Mouse (Mus musculus) forebrain, embryonic 13.5 days (tissue): ENCODE measurements around the gene Aadacl2. TPM values are rescaled to one million over a fixed set of nuclear protein-coding genes. Genes with fewer than 3 reads are reported as not detected.

ENCODE experiments used
- ATAC-seq: fragments of 200-750 bp; cut with Nextera tagmentation; 2 replicates; pipeline ENCODE4 v1.8.0; 2017
- H3K27ac ChIP-seq: fragments of 300-500 bp; sonication (generic); 2 replicates; pipeline ENCODE4 v1.5.1; 2015; ENCODE audit warnings: inconsistent platforms, mild to moderate bottlenecking, moderate library complexity
- H3K27me3 ChIP-seq: fragments of 300-500 bp; sonication (generic); 2 replicates; pipeline ENCODE4 v1.6.1; 2015; ENCODE audit warnings: mild to moderate bottlenecking, inconsistent platforms
- H3K36me3 ChIP-seq: fragments of 300-500 bp; sonication (generic); 2 replicates; pipeline ENCODE4 v1.6.1; 2015; ENCODE audit warnings: mild to moderate bottlenecking, inconsistent platforms; ENCODE audit not compliant: poor library complexity, severe bottlenecking
- H3K4me1 ChIP-seq: fragments of 300-500 bp; sonication (generic); 2 replicates; pipeline ENCODE4 v1.6.1; 2015; ENCODE audit warnings: inconsistent platforms
- H3K4me2 ChIP-seq: fragments of 300-500 bp; sonication (generic); 2 replicates; pipeline ENCODE4 v1.6.1; 2015; ENCODE audit warnings: inconsistent platforms, mild to moderate bottlenecking, moderate library complexity
- H3K4me3 ChIP-seq: fragments of 300-500 bp; sonication (generic); 2 replicates; pipeline ENCODE4 v1.5.1; 2015; ENCODE audit warnings: mild to moderate bottlenecking, inconsistent platforms
- H3K9ac ChIP-seq: fragments of 300-500 bp; sonication (generic); 2 replicates; pipeline ENCODE4 v1.6.1; 2015; ENCODE audit warnings: mild to moderate bottlenecking, inconsistent platforms
- H3K9me3 ChIP-seq: fragments of 300-500 bp; sonication (generic); replicated peaks from 2 replicates; pipeline ENCODE4 v1.6.1; 2016; ENCODE audit warnings: inconsistent platforms
- WGBS: fragments of 180-500 bp; shearing (Covaris S2); methylation state at CpG from one replicate; pipeline ENCODE4 v1.1.7; 2015; 5-methylcytosine and 5-hydroxymethylcytosine counted together
- polyA plus RNA-seq: library from polyadenylated mRNA; unstranded; fragments of >200 nt; fragmentation: Nextera tagmentation; extraction: Ambion mirVana; gene quantifications from 2 replicates; pipeline ENCODE4 v1.2.1, GENCODE M21; 2015

The Aadacl2 gene
- polyA plus RNA-seq = not detected in 2 replicates

GRCm38 (mm10) chr3:60006443-60006842 lies at the start of gene Aadacl2:
Gene Aadacl2 (plus strand): TSS chr3:60006743.
- WGBS = 83% methylated on average over 1 of the region's 1 CpGs
- H3K4me1 ChIP-seq = no peaks in the 10 kb centered on the region

GRCm38 (mm10) chr3:59970891-59971290 lies 35.7 kb upstream of the Aadacl2 start:
- WGBS = 77% methylated on average over 5 of the region's 5 CpGs
- no peaks in the 10 kb centered on the region for H3K9me3 ChIP-seq
- H3K9ac ChIP-seq = no peak overlapping the region
- ATAC-seq = no peak
- no peak overlapping the region for H3K27ac ChIP-seq
- H3K4me1 ChIP-seq = no peaks in the 10 kb centered on the region
- no peak overlapping the region for H3K4me2 ChIP-seq
- no peak overlapping the region for H3K4me3 ChIP-seq
- H3K27me3 ChIP-seq = no peaks in the 10 kb centered on the region
- no peaks in the 10 kb centered on the region for H3K36me3 ChIP-seq

More at GRCm38 (mm10) chr3:60006443-60006842, at the start of gene Aadacl2:
- H3K36me3 ChIP-seq = no peaks in the 10 kb centered on the region
- no peaks in the 10 kb centered on the region for H3K9me3 ChIP-seq
- no peak within 1 kb of the TSS for H3K4me3 ChIP-seq
- no peaks in the 10 kb centered on the region for H3K27me3 ChIP-seq
- H3K27ac ChIP-seq = no peak within 1 kb of the TSS
- no peak for ATAC-seq
- H3K9ac ChIP-seq = no peak within 1 kb of the TSS
- no peak within 1 kb of the TSS for H3K4me2 ChIP-seq

- H3K9me3 ChIP-seq = no peaks in the 10 kb centered on the region
- H3K27me3 ChIP-seq = no peaks in the 10 kb centered on the region
- H3K4me3 ChIP-seq = no peak overlapping the region
- no peak for ATAC-seq
- H3K27ac ChIP-seq = no peak overlapping the region
- no peak overlapping the region for H3K4me2 ChIP-seq
- H3K9ac ChIP-seq = no peak overlapping the region
- H3K4me1 ChIP-seq = no peaks in the 10 kb centered on the region
- no peaks in the 10 kb centered on the region for H3K36me3 ChIP-seq
Measured at GRCm38 (mm10) chr3:59974591-59974990, 32.0 kb upstream of the Aadacl2 start.

GRCm38 (mm10) chr3:60003622-60004021 lies 2.9 kb upstream of the Aadacl2 start:
- no peak for ATAC-seq
- no peak overlapping the region for H3K4me3 ChIP-seq
- H3K27ac ChIP-seq = no peak overlapping the region
- no peaks in the 10 kb centered on the region for H3K9me3 ChIP-seq
- no peaks in the 10 kb centered on the region for H3K36me3 ChIP-seq
- H3K4me1 ChIP-seq = no peaks in the 10 kb centered on the region
- H3K27me3 ChIP-seq = no peaks in the 10 kb centered on the region
- H3K4me2 ChIP-seq = no peak overlapping the region
- no peak overlapping the region for H3K9ac ChIP-seq

GRCm38 (mm10) chr3:60025417-60025816 lies 18.9 kb downstream of the Aadacl2 start, which contains the start of gene Aadac:
Gene Aadac (plus strand): TSS chr3:60025717.
- 72% methylated on average over 1 of the region's 1 CpGs for WGBS
- no peak within 1 kb of the TSS for H3K27ac ChIP-seq

GRCm38 (mm10) chr3:60031511-60031910 lies 25.0 kb downstream of the Aadacl2 start:
- WGBS = 94% methylated on average over 4 of the region's 4 CpGs
- H3K4me3 ChIP-seq = no peak overlapping the region
- H3K27ac ChIP-seq = no peak overlapping the region
- no peaks in the 10 kb centered on the region for H3K9me3 ChIP-seq
- H3K36me3 ChIP-seq = no peaks in the 10 kb centered on the region
- no peak for ATAC-seq
- H3K9ac ChIP-seq = no peak overlapping the region
- H3K27me3 ChIP-seq = no peaks in the 10 kb centered on the region
- H3K4me1 ChIP-seq = no peaks in the 10 kb centered on the region
- no peak overlapping the region for H3K4me2 ChIP-seq

More at GRCm38 (mm10) chr3:60025417-60025816, 18.9 kb downstream of the Aadacl2 start, which contains the start of gene Aadac:
- no peaks in the 10 kb centered on the region for H3K4me1 ChIP-seq
- no peaks in the 10 kb centered on the region for H3K36me3 ChIP-seq
- no peak within 1 kb of the TSS for H3K4me2 ChIP-seq
- no peaks in the 10 kb centered on the region for H3K9me3 ChIP-seq
- no peak for ATAC-seq
- no peak within 1 kb of the TSS for H3K4me3 ChIP-seq
- no peaks in the 10 kb centered on the region for H3K27me3 ChIP-seq
- H3K9ac ChIP-seq = no peak within 1 kb of the TSS

- H3K9ac ChIP-seq = no peak overlapping the region
- H3K4me1 ChIP-seq = no peaks in the 10 kb centered on the region
- H3K27me3 ChIP-seq = no peaks in the 10 kb centered on the region
- no peak overlapping the region for H3K4me2 ChIP-seq
- no peak for ATAC-seq
- H3K27ac ChIP-seq = no peak overlapping the region
- 83% methylated on average over 3 of the region's 3 CpGs for WGBS
- no peaks in the 10 kb centered on the region for H3K36me3 ChIP-seq
- H3K4me3 ChIP-seq = no peak overlapping the region
- H3K9me3 ChIP-seq = no peaks in the 10 kb centered on the region
Measured at GRCm38 (mm10) chr3:60046221-60046913, 39.8 kb downstream of the Aadacl2 start.

GRCm38 (mm10) chr3:60053231-60053927 lies 46.8 kb downstream of the Aadacl2 start:
- Histone ChIP-seq H3K4me2 (no peak overlapping the region), H3K4me3 (no peak overlapping the region), H3K27ac (no peak overlapping the region), H3K27me3 (no peaks in the 10 kb centered on the region), H3K4me1 (no peaks in the 10 kb centered on the region), H3K36me3 (no peaks in the 10 kb centered on the region), H3K9me3 (no peaks in the 10 kb centered on the region), H3K9ac (no peak overlapping the region)
- 85% methylated on average over 3 of the region's 3 CpGs for WGBS
- no peak for ATAC-seq

GRCm38 (mm10) chr3:60053931-60054330 lies 47.4 kb downstream of the Aadacl2 start:
- H3K4me1 ChIP-seq = no peaks in the 10 kb centered on the region
- H3K9me3 ChIP-seq = no peaks in the 10 kb centered on the region
- 95% methylated on average over 2 of the region's 2 CpGs for WGBS
- H3K4me3 ChIP-seq = no peak overlapping the region
- H3K36me3 ChIP-seq = no peaks in the 10 kb centered on the region
- no peak overlapping the region for H3K4me2 ChIP-seq
- no peak overlapping the region for H3K9ac ChIP-seq
- no peak for ATAC-seq
- no peaks in the 10 kb centered on the region for H3K27me3 ChIP-seq
- no peak overlapping the region for H3K27ac ChIP-seq

- H3K36me3 ChIP-seq = no peaks in the 10 kb centered on the region
- 0 out of 2 replicates have a peak, but pooled peaks have one; percentile 65 for ATAC-seq
- H3K4me2 ChIP-seq = no peak overlapping the region
- H3K9ac ChIP-seq = no peak overlapping the region
- 36% methylated on average over 3 of the region's 3 CpGs for WGBS
- no peaks in the 10 kb centered on the region for H3K4me1 ChIP-seq
- no peaks in the 10 kb centered on the region for H3K9me3 ChIP-seq
- H3K27me3 ChIP-seq = no peaks in the 10 kb centered on the region
- H3K27ac ChIP-seq = no peak overlapping the region
- H3K4me3 ChIP-seq = no peak overlapping the region
Measured at GRCm38 (mm10) chr3:60056451-60056850, 49.9 kb downstream of the Aadacl2 start.

- H3K9ac ChIP-seq = no peak overlapping the region
Measured at GRCm38 (mm10) chr3:60057070-60057808, 50.7 kb downstream of the Aadacl2 start.

GRCm38 (mm10) chr3:60057809-60058082 lies 51.2 kb downstream of the Aadacl2 start:
- Histone ChIP-seq H3K4me3 (no peak overlapping the region), H3K4me2 (no peak overlapping the region), H3K27ac (no peak overlapping the region), H3K9ac (no peak overlapping the region), H3K36me3 (no peaks in the 10 kb centered on the region), H3K4me1 (no peaks in the 10 kb centered on the region), H3K9me3 (no peaks in the 10 kb centered on the region), H3K27me3 (no peaks in the 10 kb centered on the region)
- ATAC-seq = no peak
- 84% methylated on average over 1 of the region's 1 CpGs for WGBS

More at GRCm38 (mm10) chr3:60057070-60057808, 50.7 kb downstream of the Aadacl2 start:
- Histone ChIP-seq H3K4me2 (no peak overlapping the region), H3K9me3 (no peaks in the 10 kb centered on the region), H3K36me3 (no peaks in the 10 kb centered on the region), H3K4me1 (no peaks in the 10 kb centered on the region), H3K27ac (no peak overlapping the region), H3K4me3 (no peak overlapping the region), H3K27me3 (no peaks in the 10 kb centered on the region)
- no peak for ATAC-seq
- 94% methylated on average over 2 of the region's 2 CpGs for WGBS
